Comparison of ENCODE assay signal across 21 mouse cellular contexts in the genomic region with DNA sequence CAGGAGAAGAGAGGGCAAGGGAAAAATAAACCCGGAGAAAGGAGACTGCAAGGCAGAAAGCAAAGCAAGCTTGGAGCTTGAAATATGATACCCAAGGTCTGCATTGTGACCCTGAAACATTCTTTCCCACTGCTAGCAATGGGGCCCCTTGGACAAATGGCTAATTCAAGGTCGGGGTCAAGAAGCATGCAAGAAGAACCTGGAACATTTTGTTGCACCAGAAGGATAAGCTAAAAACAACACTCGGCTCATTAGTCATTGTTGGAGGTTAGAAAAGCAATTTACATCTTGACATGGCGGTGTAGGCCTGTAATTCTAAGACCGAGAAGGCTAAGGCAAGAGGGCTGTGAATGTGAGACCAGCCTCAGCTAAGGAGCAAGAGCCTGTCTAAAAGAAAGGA. TPM values are rescaled to one million over a fixed set of nuclear protein-coding genes. Genes with fewer than 3 reads are reported as not detected.
A peak's percentile ranks its signal among the peaks of the same experiment; 100 is the strongest.
DNase-seq lines count a peak whose midpoint lies in the region; ATAC-seq lines count a peak whose summit lies in the region.
"Had no signal": no experiment of that assay in that cellular context is flagged by ENCODE, and none has a peak within 500 bp of the region (broad histone marks: within the 10 kb centered on the region; RNA-seq: fewer than 3 reads in every experiment).

No protein-coding gene starts in this region.

- DNase-seq in adrenal gland, postnatal 10 days: peak; percentile 33
- DNase-seq in adrenal gland, postnatal 25 days: no peak
- no peak for DNase-seq in kidney, adult 8-10 months
- DNase-seq in NIH3T3 (ENCODE audit: low read depth): peak; percentile 46
- no peak for DNase-seq in frontal cortex, adult 2 months (ENCODE audit: extremely low spot score in 1 of 2, low spot score in 1 of 2)
- no peak for DNase-seq in cerebellum, postnatal 36 days
- DNase-seq: cerebellum, adult 11 months; cerebellum, postnatal 10 days; gastrocnemius, postnatal 25 days; liver; lung, postnatal 36 days; retina, postnatal 1 day; right cerebral cortex, postnatal 4 days had no signal

- no peaks in the 10 kb centered on the region for H3K27me3 ChIP-seq in kidney, embryonic 14.5 days (ENCODE audit: control insufficient read depth, insufficient read depth, low read length)
- no peaks in the 10 kb centered on the region for H3K27me3 ChIP-seq in embryonic facial prominence, embryonic 12.5 days
- H3K27me3 ChIP-seq: embryonic facial prominence, embryonic 13.5 days; hindbrain, embryonic 13.5 days had no signal

- H3K9ac ChIP-seq in kidney, embryonic 14.5 days (ENCODE audit: low read depth, low read length): no peak overlapping the region
- no peak overlapping the region for H3K9ac ChIP-seq in embryonic facial prominence, embryonic 12.5 days
- H3K9ac ChIP-seq: embryonic facial prominence, embryonic 13.5 days; hindbrain, embryonic 13.5 days had no signal

- no peak overlapping the region for H3K4me3 ChIP-seq in kidney, embryonic 14.5 days (ENCODE audit: low read length)
- H3K4me3 ChIP-seq in embryonic facial prominence, embryonic 12.5 days: no peak overlapping the region
- H3K4me3 ChIP-seq: embryonic facial prominence, embryonic 13.5 days; hindbrain, embryonic 13.5 days had no signal

- H3K4me1 ChIP-seq in kidney, embryonic 14.5 days (ENCODE audit: control insufficient read depth, insufficient read depth, low read length): 0 out of 2 replicates have a peak, but pooled peaks cover 2% of the 10 kb centered on the region
- no peaks in the 10 kb centered on the region for H3K4me1 ChIP-seq in embryonic facial prominence, embryonic 12.5 days
- H3K4me1 ChIP-seq: embryonic facial prominence, embryonic 13.5 days; hindbrain, embryonic 13.5 days had no signal

- no peaks in the 10 kb centered on the region for H3K36me3 ChIP-seq in kidney, embryonic 14.5 days (ENCODE audit: control insufficient read depth, insufficient read depth, low read length)
- H3K36me3 ChIP-seq in embryonic facial prominence, embryonic 12.5 days: no peaks in the 10 kb centered on the region
- H3K36me3 ChIP-seq: embryonic facial prominence, embryonic 13.5 days; G1E; hindbrain, embryonic 13.5 days had no signal

- no peaks in the 10 kb centered on the region for H3K9me3 ChIP-seq in kidney, embryonic 14.5 days (ENCODE audit: control insufficient read depth, low read length)
- no peaks in the 10 kb centered on the region for H3K9me3 ChIP-seq in embryonic facial prominence, embryonic 12.5 days
- H3K9me3 ChIP-seq: embryonic facial prominence, embryonic 13.5 days; G1E; hindbrain, embryonic 13.5 days had no signal

- peak overlapping the region; percentile 76; the same call in 1 of the 2 replicates for H3K27ac ChIP-seq in kidney, embryonic 14.5 days (ENCODE audit: low read depth, low read length)
- peak overlapping the region; percentile 3; the same call in 1 of the 2 replicates for H3K27ac ChIP-seq in embryonic facial prominence, embryonic 12.5 days
- H3K27ac ChIP-seq: embryonic facial prominence, embryonic 13.5 days; hindbrain, embryonic 13.5 days; stomach, postnatal 0 days had no signal

- H3K4me2 ChIP-seq in kidney, embryonic 14.5 days (replicated peaks; ENCODE audit: low read depth, low read length): no peak overlapping the region
- H3K4me2 ChIP-seq in embryonic facial prominence, embryonic 12.5 days (replicated peaks): no peak overlapping the region
- H3K4me2 ChIP-seq: embryonic facial prominence, embryonic 13.5 days; hindbrain, embryonic 13.5 days had no signal

- WGBS in kidney, embryonic 14.5 days: 34% methylated on average over 5 of the region's 5 CpGs
- 36% methylated on average over 5 of the region's 5 CpGs for WGBS in embryonic facial prominence, embryonic 12.5 days

- ATAC-seq in kidney, embryonic 14.5 days (ENCODE audit: low FRiP score, low TSS enrichment): peak; percentile 87
- no peak for ATAC-seq in embryonic facial prominence, embryonic 12.5 days (ENCODE audit: insufficient number of reproducible peaks, insufficient read depth, low FRiP score, low TSS enrichment)
- ATAC-seq: forebrain, embryonic 14.5 days; midbrain, embryonic 16.5 days had no signal

RNA-seq across cellular contexts. Expression of gene Hprt, which starts 51.7 kb away (rescaled TPM):
- total RNA-seq in adrenal gland, postnatal 10 days (2021): 10 to 100 TPM; 67.8 to 85.8 TPM
- 87.6 and 92.7 TPM in 2 replicates for total RNA-seq in adrenal gland, postnatal 25 days (2021)
- 156 and 173 TPM in 2 replicates for polyA plus RNA-seq in kidney, embryonic 14.5 days (2014; fragmentation: Nextera tagmentation; extraction: Ambion mirVana)
- 62.8 and 66.4 TPM in 2 replicates for polyA plus RNA-seq in embryonic facial prominence, embryonic 12.5 days (2016; fragmentation: Nextera tagmentation; extraction: Ambion mirVana)
- 167 TPM in 2 replicates for polyA plus RNA-seq in frontal cortex, adult 2 months (2012; rRNA removed)

Comparison
In these comparisons a context has a peak if more than half of its experiments do, and no peak if none do; other contexts are left out.
1. DNase-seq: peak in adrenal gland, postnatal 10 days (single experiment) and NIH3T3 (single experiment); none in adrenal gland, postnatal 25 days (single experiment), kidney, adult 8-10 months (0 of 2), frontal cortex, adult 2 months (0 of 2) and cerebellum, postnatal 36 days (0 of 2).